Mouse (Mus musculus): ENCODE results near the gene Znhit1. TPM values are rescaled to one million over a fixed set of nuclear protein-coding genes. Genes with fewer than 3 reads are reported as not detected.
"Not testable (repeated sequence)": the region's sequence is repeated elsewhere in the genome, so short reads cannot be mapped to it uniquely, and the experiment has no call there.

The Znhit1 gene
- polyA plus RNA-seq, 1 experiment, result 438 TPM

- H3K27me3 ChIP-seq (replicated peaks), result peaks cover 4% of the 10 kb centered on the region
- peaks cover 7% of the 10 kb centered on the region for H3K36me3 ChIP-seq (replicated peaks; ENCODE audit: low read length)
- TF ChIP-seq GATA1 (IDR thresholded peaks at IDR 0.05; ENCODE audit: borderline replicate concordance, low read length), result no peak
- TF ChIP-seq FLI1 (IDR thresholded peaks at IDR 0.05; ENCODE audit: low read length), result no peak
- H3K4me3 ChIP-seq (replicated peaks), result no peak overlapping the region
- no peaks in the 10 kb centered on the region for H3K4me1 ChIP-seq
- peaks cover 9% of the 10 kb centered on the region for H3K9me3 ChIP-seq
Observed at GRCm38 (mm10) chr5:136942781-136943180, 45.0 kb downstream of the Znhit1 start.

GRCm38 (mm10) chr5:136940845-136941560 is 46.8 kb downstream of the Znhit1 start:
- H3K4me3 ChIP-seq (replicated peaks), result no peak overlapping the region
- TF ChIP-seq FLI1 (IDR thresholded peaks at IDR 0.05; ENCODE audit: low read length) (no peak), GATA1 (IDR thresholded peaks at IDR 0.05; ENCODE audit: borderline replicate concordance, low read length) (no peak)

GRCm38 (mm10) chr5:136940029-136940428 is 47.8 kb downstream of the Znhit1 start:
- H3K36me3 ChIP-seq (replicated peaks; ENCODE audit: low read length), result peaks cover 15% of the 10 kb centered on the region

More at GRCm38 (mm10) chr5:136940845-136941560, 46.8 kb downstream of the Znhit1 start:
- peaks cover 5% of the 10 kb centered on the region for H3K9me3 ChIP-seq
- no peaks in the 10 kb centered on the region for H3K4me1 ChIP-seq
- peaks cover 10% of the 10 kb centered on the region for H3K36me3 ChIP-seq (replicated peaks; ENCODE audit: low read length)
- H3K27me3 ChIP-seq (replicated peaks), result peaks cover 4% of the 10 kb centered on the region

GRCm38 (mm10) chr5:136939284-136939683 is 48.5 kb downstream of the Znhit1 start:
- H3K9me3 ChIP-seq, result peaks cover 5% of the 10 kb centered on the region
- H3K27me3 ChIP-seq (replicated peaks), result no peaks in the 10 kb centered on the region
- TF ChIP-seq GATA1 (IDR thresholded peaks at IDR 0.05; ENCODE audit: borderline replicate concordance, low read length) (no peak), FLI1 (IDR thresholded peaks at IDR 0.05; ENCODE audit: low read length) (no peak)
- H3K36me3 ChIP-seq (replicated peaks; ENCODE audit: low read length), result peaks cover 22% of the 10 kb centered on the region
- H3K4me3 ChIP-seq (replicated peaks), result no peak overlapping the region
- H3K4me1 ChIP-seq, result no peaks in the 10 kb centered on the region

More at GRCm38 (mm10) chr5:136940029-136940428, 47.8 kb downstream of the Znhit1 start:
- not testable (repeated sequence) for H3K27me3 ChIP-seq (replicated peaks); H3K4me1 ChIP-seq; H3K9me3 ChIP-seq; H3K4me3 ChIP-seq (replicated peaks)

GRCm38 (mm10) chr5:136937621-136938020 is 50.2 kb downstream of the Znhit1 start:
- H3K36me3 ChIP-seq (replicated peaks; ENCODE audit: low read length), result peaks cover 39% of the 10 kb centered on the region
- no peaks in the 10 kb centered on the region for H3K27me3 ChIP-seq (replicated peaks)
- no peak for TF ChIP-seq FLI1 (IDR thresholded peaks at IDR 0.05; ENCODE audit: low read length)
- no peak for TF ChIP-seq GATA1 (IDR thresholded peaks at IDR 0.05; ENCODE audit: borderline replicate concordance, low read length)
- peaks cover 5% of the 10 kb centered on the region for H3K9me3 ChIP-seq
- H3K4me1 ChIP-seq, result no peaks in the 10 kb centered on the region
- no peak overlapping the region for H3K4me3 ChIP-seq (replicated peaks)

GRCm38 (mm10) chr5:136936750-136937149 is 51.1 kb downstream of the Znhit1 start:
- no peak overlapping the region for H3K4me3 ChIP-seq (replicated peaks)

GRCm38 (mm10) chr5:136935905-136936695 is 51.7 kb downstream of the Znhit1 start:
- H3K4me3 ChIP-seq (replicated peaks), result no peak overlapping the region
- H3K9me3 ChIP-seq, result peaks cover 5% of the 10 kb centered on the region
- no peaks in the 10 kb centered on the region for H3K27me3 ChIP-seq (replicated peaks)
- peaks cover 53% of the 10 kb centered on the region for H3K36me3 ChIP-seq (replicated peaks; ENCODE audit: low read length)
- H3K4me1 ChIP-seq, result no peaks in the 10 kb centered on the region
- TF ChIP-seq GATA1 (IDR thresholded peaks at IDR 0.05; ENCODE audit: borderline replicate concordance, low read length), result no peak
- no peak for TF ChIP-seq FLI1 (IDR thresholded peaks at IDR 0.05; ENCODE audit: low read length)

More at GRCm38 (mm10) chr5:136936750-136937149, 51.1 kb downstream of the Znhit1 start:
- no peaks in the 10 kb centered on the region for H3K4me1 ChIP-seq
- H3K36me3 ChIP-seq (replicated peaks; ENCODE audit: low read length), result peaks cover 46% of the 10 kb centered on the region
- no peak for TF ChIP-seq FLI1 (IDR thresholded peaks at IDR 0.05; ENCODE audit: low read length)
- no peak for TF ChIP-seq GATA1 (IDR thresholded peaks at IDR 0.05; ENCODE audit: borderline replicate concordance, low read length)
- peaks cover 5% of the 10 kb centered on the region for H3K9me3 ChIP-seq
- no peaks in the 10 kb centered on the region for H3K27me3 ChIP-seq (replicated peaks)

GRCm38 (mm10) chr5:136933930-136934329 is 53.9 kb downstream of the Znhit1 start:
- H3K4me3 ChIP-seq (replicated peaks), result no peak overlapping the region
- no peak for TF ChIP-seq FLI1 (IDR thresholded peaks at IDR 0.05; ENCODE audit: low read length)
- TF ChIP-seq GATA1 (IDR thresholded peaks at IDR 0.05; ENCODE audit: borderline replicate concordance, low read length), result no peak
- H3K4me1 ChIP-seq, result peaks cover 3% of the 10 kb centered on the region; the same call in 1 of the 2 replicates
- H3K9me3 ChIP-seq, result no peaks in the 10 kb centered on the region; the same call in 1 of the 2 replicates
- peaks cover 68% of the 10 kb centered on the region for H3K36me3 ChIP-seq (replicated peaks; ENCODE audit: low read length)
- no peaks in the 10 kb centered on the region for H3K27me3 ChIP-seq (replicated peaks)

GRCm38 (mm10) chr5:136932956-136933355 is 54.9 kb downstream of the Znhit1 start:
- no peaks in the 10 kb centered on the region for H3K9me3 ChIP-seq
- peaks cover 3% of the 10 kb centered on the region; the same call in 1 of the 2 replicates for H3K4me1 ChIP-seq
- no peaks in the 10 kb centered on the region for H3K27me3 ChIP-seq (replicated peaks)
- H3K4me3 ChIP-seq (replicated peaks), result no peak overlapping the region
- no peak for TF ChIP-seq FLI1 (IDR thresholded peaks at IDR 0.05; ENCODE audit: low read length)
- TF ChIP-seq GATA1 (IDR thresholded peaks at IDR 0.05; ENCODE audit: borderline replicate concordance, low read length), result no peak
- H3K36me3 ChIP-seq (replicated peaks; ENCODE audit: low read length), result peaks cover 69% of the 10 kb centered on the region

Other genes with a start within 250 kb of the Znhit1 start
- not detected in 2 replicates for gene Col26a1, start 104.8 kb downstream of the Znhit1 start, polyA plus RNA-seq (2012; ENCODE audit: insufficient read depth, low replicate concordance)
- gene Ift22, start 79.9 kb downstream of the Znhit1 start, polyA plus RNA-seq (2012; ENCODE audit: insufficient read depth, low replicate concordance), result 13.9 and 14.8 TPM in 2 replicates
- 1,064 and 1,998 TPM in 2 replicates for gene Fis1, start 34.7 kb downstream of the Znhit1 start, polyA plus RNA-seq (2012; ENCODE audit: insufficient read depth, low replicate concordance)
- 0.90 and 4.8 TPM in 2 replicates for gene Cldn15, start 21.4 kb downstream of the Znhit1 start, polyA plus RNA-seq (2012; ENCODE audit: insufficient read depth, low replicate concordance)
- 32.3 and 34.6 TPM in 2 replicates for gene Plod3, start 1.0 kb downstream of the Znhit1 start, polyA plus RNA-seq (2012; ENCODE audit: insufficient read depth, low replicate concordance)
- 0.38 TPM in 1 of 2 replicates, not detected in the other for gene Vgf, start 38.4 kb upstream of the Znhit1 start, polyA plus RNA-seq (2012; ENCODE audit: insufficient read depth, low replicate concordance)
- 253 and 284 TPM in 2 replicates for gene Ap1s1, start 58.1 kb upstream of the Znhit1 start, polyA plus RNA-seq (2012; ENCODE audit: insufficient read depth, low replicate concordance)
- gene Serpine1, start 84.2 kb upstream of the Znhit1 start, polyA plus RNA-seq (2012; ENCODE audit: insufficient read depth, low replicate concordance), result 0.17 TPM in 1 of 2 replicates, not detected in the other
- 2.1 and 3.8 TPM in 2 replicates for gene Trim56, start 128.2 kb upstream of the Znhit1 start, polyA plus RNA-seq (2012; ENCODE audit: insufficient read depth, low replicate concordance)
- gene Muc3, start 161.3 kb upstream of the Znhit1 start, polyA plus RNA-seq (2012; ENCODE audit: insufficient read depth, low replicate concordance), result not detected in 2 replicates
- 0.11 TPM in 1 of 2 replicates, not detected in the other for gene Muc3a, start 224.4 kb upstream of the Znhit1 start, polyA plus RNA-seq (2012; ENCODE audit: insufficient read depth, low replicate concordance)

All from megakaryocyte, embryonic 14.5 days (primary cell).